ENCODE assay signal across 20 mouse cellular contexts in genomic region chr1:149855581-149855980, GRCm38 (mm10).
DNase-seq lines count a peak whose midpoint lies in the region; ATAC-seq lines count a peak whose summit lies in the region.
"Had no signal": no experiment of that assay in that cellular context is flagged by ENCODE, and none has a peak within 500 bp of the region (broad histone marks: within the 10 kb centered on the region; RNA-seq: fewer than 3 reads in every experiment).

No protein-coding gene starts in this region.

- no peak for ATAC-seq in midbrain, embryonic 11.5 days (ENCODE audit: low FRiP score)
- ATAC-seq: activated CD4-positive, CD25-positive, alpha-beta regulatory T cell, adult 4 months; forebrain, embryonic 16.5 days; intestine, postnatal 0 days had no signal

- no peak overlapping the region for H3K27ac ChIP-seq in heart, embryonic 10.5 days
- no peak overlapping the region for H3K27ac ChIP-seq in midbrain, embryonic 11.5 days (ENCODE audit: low read depth, low read length)
- H3K27ac ChIP-seq: hindbrain, embryonic 12.5 days; hindbrain, embryonic 15.5 days had no signal

- no peaks in the 10 kb centered on the region for H3K36me3 ChIP-seq in heart, embryonic 10.5 days
- H3K36me3 ChIP-seq in midbrain, embryonic 11.5 days (ENCODE audit: control insufficient read depth, insufficient read depth, low read length): no peaks in the 10 kb centered on the region
- H3K36me3 ChIP-seq: hindbrain, embryonic 12.5 days; hindbrain, embryonic 15.5 days had no signal

- intact Hi-C loops in gastrocnemius, postnatal 14 days (cut with DNase I; ENCODE audit: low total_unique reads): no loop called here

- peak; percentile 24 for DNase-seq in heart, adult 8-10 months (ENCODE audit: low spot score)
- no peak for DNase-seq in heart, embryonic 10.5 days (ENCODE audit: low spot score)
- DNase-seq in gastrocnemius, adult 18-20 months (ENCODE audit: low spot score): peak; percentile 34
- DNase-seq in gastrocnemius, postnatal 14 days: peak; percentile 27
- peak; percentile 51 for DNase-seq in skeletal muscle tissue, adult 2 months (ENCODE audit: low read depth, low spot score)
- DNase-seq in testis, postnatal 10 days (ENCODE audit: low spot score): no peak
- DNase-seq in midbrain, embryonic 11.5 days (ENCODE audit: low spot score, missing footprints): no peak
- DNase-seq in kidney, adult 11 months: no peak
- DNase-seq: adrenal gland, adult 8-10 months; adrenal gland, postnatal 25 days; B cell, adult 2 months; cerebellum, adult 11-12 months; cerebellum, adult 9-10 months; cerebellum, postnatal 14 days had no signal

- no peak overlapping the region for H3K9ac ChIP-seq in midbrain, embryonic 11.5 days (ENCODE audit: low read length)
- H3K9ac ChIP-seq: hindbrain, embryonic 12.5 days; hindbrain, embryonic 15.5 days had no signal

- 79% methylated on average over 4 of the region's 4 CpGs for WGBS in heart, embryonic 10.5 days
- whole genome bisulfite sequencing in midbrain, embryonic 11.5 days: 83% methylated on average over 4 of the region's 4 CpGs

- no peaks in the 10 kb centered on the region for H3K27me3 ChIP-seq in heart, embryonic 10.5 days (ENCODE audit: insufficient read depth, poor library complexity, severe bottlenecking)
- no peaks in the 10 kb centered on the region for H3K27me3 ChIP-seq in midbrain, embryonic 11.5 days (ENCODE audit: control insufficient read depth, insufficient read depth, low read length)
- H3K27me3 ChIP-seq: hindbrain, embryonic 12.5 days; hindbrain, embryonic 15.5 days had no signal

- H3K9me3 ChIP-seq in heart, embryonic 10.5 days: no peaks in the 10 kb centered on the region
- no peaks in the 10 kb centered on the region for H3K9me3 ChIP-seq in midbrain, embryonic 11.5 days (ENCODE audit: control insufficient read depth, low read length)
- H3K9me3 ChIP-seq: hindbrain, embryonic 12.5 days; hindbrain, embryonic 15.5 days had no signal

- no peaks in the 10 kb centered on the region for H3K4me1 ChIP-seq in heart, embryonic 10.5 days
- H3K4me1 ChIP-seq in midbrain, embryonic 11.5 days (ENCODE audit: control insufficient read depth, insufficient read depth, low read length): no peaks in the 10 kb centered on the region
- H3K4me1 ChIP-seq: hindbrain, embryonic 12.5 days; hindbrain, embryonic 15.5 days had no signal

- no peak overlapping the region for H3K4me3 ChIP-seq in heart, embryonic 10.5 days
- no peak overlapping the region for H3K4me3 ChIP-seq in midbrain, embryonic 11.5 days (ENCODE audit: low read depth, low read length)
- H3K4me3 ChIP-seq: hindbrain, embryonic 12.5 days; hindbrain, embryonic 15.5 days had no signal

- H3K4me2 ChIP-seq in midbrain, embryonic 11.5 days: no peak overlapping the region
- H3K4me2 ChIP-seq: heart, embryonic 11.5 days; hindbrain, embryonic 12.5 days; hindbrain, embryonic 15.5 days had no signal

Comparison
In these comparisons a context has a peak if more than half of its experiments do, and no peak if none do; other contexts are left out.
1. DNase-seq: peak in heart, adult 8-10 months (single experiment), gastrocnemius, adult 18-20 months (single experiment), gastrocnemius, postnatal 14 days (single experiment) and skeletal muscle tissue, adult 2 months (single experiment); none in heart, embryonic 10.5 days (single experiment), testis, postnatal 10 days (single experiment), midbrain, embryonic 11.5 days (single experiment) and kidney, adult 11 months (single experiment).